Mouse (Mus musculus) MEL-GATA-1-ER (cell line): ENCODE results near the gene Ahdc1.

Source experiments
- DNase-seq: peaks from one replicate; pipeline ENCODE4 v3.0.0-alpha.2; 2012; ENCODE audit warnings: low read depth; ENCODE audit errors: extremely low read depth

The Ahdc1 gene

GRCm38 (mm10) chr4:133052995-133053572, 42.0 kb downstream of the Ahdc1 start:
- no peak for DNase-seq

DNA sequence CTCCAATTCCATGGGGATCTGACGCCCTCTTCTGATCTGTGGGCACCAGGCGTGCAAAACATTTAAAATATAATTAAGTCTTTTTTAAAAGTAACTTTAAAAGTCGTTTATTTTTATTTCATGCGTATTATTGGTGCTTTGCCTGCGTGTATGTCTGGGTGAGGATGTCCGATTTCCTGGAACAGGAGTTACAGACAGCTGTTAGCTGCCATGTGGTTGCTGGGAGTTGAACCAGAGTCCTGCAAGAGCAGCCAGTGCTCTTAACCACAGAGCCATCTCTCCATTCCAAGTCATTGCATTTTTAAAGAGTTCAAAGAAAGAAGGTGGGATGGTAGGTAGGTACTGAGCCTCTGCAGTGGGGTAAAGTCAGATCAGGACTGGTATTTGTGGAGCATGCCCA, 43.5 kb downstream of the Ahdc1 start:
- no peak for DNase-seq

DNA sequence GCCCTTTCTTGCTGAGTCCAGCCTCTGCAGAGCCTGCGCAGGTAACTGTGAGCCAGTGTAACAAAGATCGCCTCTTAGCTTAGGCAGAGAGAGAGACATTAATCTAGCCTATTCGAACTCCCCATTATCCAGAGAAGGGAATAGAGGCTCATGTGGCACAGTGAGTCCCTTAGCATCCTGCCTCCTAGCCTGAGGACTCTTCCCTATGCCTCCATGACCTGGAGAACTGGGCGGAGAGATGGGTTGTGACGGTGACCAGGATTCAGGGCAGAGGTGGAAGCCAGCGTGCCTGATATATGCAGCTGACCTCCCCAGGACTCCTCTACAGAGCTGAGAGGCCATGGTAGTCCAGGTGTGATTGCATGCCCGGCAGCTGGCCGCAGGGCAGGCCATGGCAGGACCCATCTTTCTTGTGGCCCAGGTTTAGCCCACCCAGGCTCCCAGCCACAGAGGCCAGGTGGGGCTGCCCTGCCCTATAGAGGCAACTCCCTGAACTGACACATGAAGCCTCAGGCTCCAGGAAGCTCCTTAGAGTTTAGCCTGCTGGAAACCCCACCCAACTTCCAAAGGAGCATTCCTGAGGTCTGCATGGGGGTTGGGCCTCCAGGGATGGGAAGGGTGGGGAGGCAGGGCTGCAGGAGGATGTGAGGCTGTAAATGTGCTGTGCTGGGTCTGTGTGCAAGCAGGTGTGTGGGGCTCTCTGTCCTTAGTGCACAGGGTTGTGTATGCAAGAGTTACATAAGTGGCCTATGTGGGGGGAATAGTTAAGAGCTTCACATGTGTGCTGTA, 44.3 kb downstream of the Ahdc1 start:
- DNase-seq = no peak

- no peak for DNase-seq
Measured at GRCm38 (mm10) chr4:133056069-133056890, 45.2 kb downstream of the Ahdc1 start.

DNA sequence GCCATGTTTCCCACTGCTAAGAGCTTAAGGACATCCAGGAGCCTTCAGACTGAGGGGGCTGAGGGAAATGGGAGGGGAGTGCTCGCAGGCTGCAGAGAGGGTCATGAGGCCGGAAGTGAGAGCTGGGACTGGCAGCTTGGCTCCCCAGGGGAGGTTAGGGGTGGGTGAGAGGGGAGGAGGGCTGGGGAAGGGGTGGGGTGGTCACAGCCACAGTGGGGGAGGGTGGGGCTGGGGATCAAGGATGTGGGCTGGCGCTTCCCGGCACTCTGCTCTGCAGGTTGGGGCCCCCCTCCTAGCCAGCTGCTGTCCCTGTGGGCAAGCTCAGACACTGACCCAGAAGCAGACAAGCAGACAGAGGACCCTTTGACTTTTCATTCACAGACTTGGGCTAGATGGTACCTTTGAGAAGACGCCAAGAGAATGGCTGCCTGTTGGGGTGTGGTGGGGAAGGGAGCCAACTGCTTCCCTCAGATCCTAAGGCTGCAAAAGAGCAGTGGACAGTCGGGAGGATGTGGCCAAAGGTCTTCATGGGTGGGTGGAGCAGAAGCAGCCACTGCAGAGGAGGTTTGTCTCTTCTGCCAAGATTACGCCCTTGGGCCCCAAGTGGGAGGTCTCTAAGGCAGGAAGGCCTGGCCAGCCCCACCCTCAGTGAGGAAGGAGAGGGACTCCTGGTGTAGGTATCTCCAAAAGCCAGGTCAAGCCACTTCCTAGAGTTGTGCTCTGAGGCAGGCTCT, 46.5 kb downstream of the Ahdc1 start:
- DNase-seq = no peak

DNA sequence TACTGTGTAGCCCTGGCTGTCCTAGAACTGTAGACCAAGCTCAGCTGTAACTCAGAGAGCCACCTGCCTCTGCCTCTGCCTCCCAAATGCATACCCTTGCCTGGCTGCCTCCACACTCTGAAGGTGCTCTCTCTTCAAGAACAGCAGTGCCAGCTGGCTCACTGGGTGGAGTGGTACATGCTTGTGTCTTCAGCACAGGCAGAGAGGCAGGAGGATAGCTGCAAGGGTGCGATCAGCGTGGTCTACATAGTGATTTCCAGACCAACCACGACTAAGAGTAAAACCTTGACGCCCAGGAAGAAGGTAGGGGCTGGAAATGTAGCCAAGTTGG, 47.0 kb downstream of the Ahdc1 start:
- DNase-seq = no peak

GRCm38 (mm10) chr4:133058513-133059480, 47.7 kb downstream of the Ahdc1 start:
- DNase-seq = no peak

DNA sequence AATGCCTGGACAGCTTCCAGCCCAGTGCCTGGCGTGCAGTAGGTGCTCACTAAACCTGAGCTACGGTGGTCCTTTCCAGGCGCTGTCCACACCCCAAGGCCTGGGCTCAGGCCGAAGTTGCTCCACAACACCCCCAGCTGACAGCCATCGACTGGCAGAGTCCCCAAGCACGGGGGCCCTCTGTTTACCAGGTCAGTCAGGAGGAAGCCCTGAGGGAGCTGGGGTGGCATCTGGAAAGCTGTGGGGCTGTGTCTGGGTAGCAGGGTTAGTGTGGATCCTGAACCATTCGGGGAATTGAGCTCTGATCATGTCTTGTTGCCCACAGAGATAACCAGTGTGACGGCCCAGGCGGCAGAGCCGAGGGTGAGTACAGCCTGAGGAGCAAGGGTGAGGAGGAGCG, 49.6 kb downstream of the Ahdc1 start:
- no peak for DNase-seq

- DNase-seq = no peak
Measured at GRCm38 (mm10) chr4:133061798-133062197, 50.7 kb downstream of the Ahdc1 start.

DNA sequence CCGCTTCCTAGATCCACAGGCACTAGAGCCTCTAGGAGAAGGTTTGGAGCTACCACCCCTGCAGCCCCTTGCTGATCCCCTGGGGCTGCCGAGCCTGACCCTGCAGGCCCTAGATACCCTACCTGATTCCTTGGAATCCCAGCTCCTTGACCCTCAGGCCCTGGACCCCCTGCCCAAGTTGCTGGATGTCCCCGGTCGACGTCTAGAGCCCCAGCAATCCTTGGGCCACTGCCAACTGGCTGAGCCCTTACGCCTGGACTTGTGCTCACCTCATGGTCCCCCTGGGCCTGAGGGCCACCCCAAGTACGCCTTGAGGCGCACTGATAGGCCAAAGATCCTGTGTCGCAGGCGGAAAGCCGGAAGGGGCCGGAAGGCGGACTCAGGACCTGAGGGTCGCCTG, 51.2 kb downstream of the Ahdc1 start:
- no peak for DNase-seq

GRCm38 (mm10) chr4:133063203-133063602, 52.1 kb downstream of the Ahdc1 start:
- DNase-seq = no peak

- no peak for DNase-seq
Measured at GRCm38 (mm10) chr4:133063799-133064198, 52.7 kb downstream of the Ahdc1 start.

- no peak for DNase-seq
Measured at GRCm38 (mm10) chr4:133064791-133065190, 53.7 kb downstream of the Ahdc1 start.

GRCm38 (mm10) chr4:133065894-133066386, 54.9 kb downstream of the Ahdc1 start:
- no peak for DNase-seq

GRCm38 (mm10) chr4:133068400-133069138, 57.5 kb downstream of the Ahdc1 start:
- DNase-seq = no peak

- no peak for DNase-seq
Measured at GRCm38 (mm10) chr4:133070388-133070787, 59.3 kb downstream of the Ahdc1 start.

- DNase-seq = no peak
Measured at GRCm38 (mm10) chr4:133070821-133071372, 59.8 kb downstream of the Ahdc1 start.

- no peak for DNase-seq
Measured at GRCm38 (mm10) chr4:133073192-133073591, 62.1 kb downstream of the Ahdc1 start.

GRCm38 (mm10) chr4:133074070-133074819, 63.2 kb downstream of the Ahdc1 start:
- DNase-seq = no peak
